Mouse (Mus musculus): ENCODE data around the gene Clcnkb. TPM values are rescaled to one million over a fixed set of nuclear protein-coding genes. Genes with fewer than 3 reads are reported as not detected.

Gene Clcnkb
- polyA plus RNA-seq, 1 experiment from 2014 or later, result not detected

DNA sequence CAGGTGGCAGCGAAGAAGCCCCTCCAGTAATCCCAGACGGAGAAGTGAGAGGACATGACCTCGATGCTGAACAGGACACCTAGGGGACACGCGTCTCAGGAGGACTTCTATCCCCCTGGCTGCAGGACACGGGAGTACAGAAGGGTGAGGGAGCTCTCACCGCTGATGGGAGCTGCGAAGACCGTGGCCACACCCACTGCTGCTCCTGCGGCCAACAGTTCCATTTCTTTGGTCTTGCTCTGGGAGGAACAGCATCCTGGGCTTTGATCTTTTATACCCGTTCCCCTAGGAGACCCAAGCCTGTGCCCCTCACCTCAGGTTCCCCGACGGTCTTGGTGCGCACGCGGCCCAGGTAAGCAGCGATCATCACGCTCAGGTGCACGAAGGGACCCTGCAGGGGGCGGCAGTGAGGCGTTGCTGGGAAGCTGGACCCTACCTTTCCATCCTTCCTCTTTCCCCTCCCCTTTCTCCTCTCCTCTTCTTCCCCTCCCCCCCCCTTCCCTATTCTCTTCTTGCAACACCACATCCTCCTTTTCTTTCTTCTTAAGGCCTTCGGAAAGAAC, 4.3 kb downstream of the Clcnkb start:
- ATAC-seq, result no peak
- Histone ChIP-seq H3K9ac (ENCODE audit: low read depth, low read length) (no peak overlapping the region), H3K27me3 (replicated peaks; ENCODE audit: control insufficient read depth, insufficient read depth, low read length) (no peaks in the 10 kb centered on the region), H3K36me3 (ENCODE audit: control insufficient read depth, insufficient read depth) (no peaks in the 10 kb centered on the region), H3K4me3 (ENCODE audit: low read depth, low read length) (no peak overlapping the region), H3K27ac (ENCODE audit: low read depth, low read length) (no peak overlapping the region), H3K4me1 (replicated peaks; ENCODE audit: control insufficient read depth, insufficient read depth, low read length) (no peaks in the 10 kb centered on the region), H3K9me3 (ENCODE audit: control insufficient read depth) (no peaks in the 10 kb centered on the region), H3K4me2 (replicated peaks; ENCODE audit: low read depth) (no peak overlapping the region)
- WGBS, result 23% methylated on average over 22 of the region's 22 CpGs
- peak; percentile 57 for TF ChIP-seq CTCF (IDR thresholded peaks at IDR 0.05; ENCODE audit: low read depth)

DNA sequence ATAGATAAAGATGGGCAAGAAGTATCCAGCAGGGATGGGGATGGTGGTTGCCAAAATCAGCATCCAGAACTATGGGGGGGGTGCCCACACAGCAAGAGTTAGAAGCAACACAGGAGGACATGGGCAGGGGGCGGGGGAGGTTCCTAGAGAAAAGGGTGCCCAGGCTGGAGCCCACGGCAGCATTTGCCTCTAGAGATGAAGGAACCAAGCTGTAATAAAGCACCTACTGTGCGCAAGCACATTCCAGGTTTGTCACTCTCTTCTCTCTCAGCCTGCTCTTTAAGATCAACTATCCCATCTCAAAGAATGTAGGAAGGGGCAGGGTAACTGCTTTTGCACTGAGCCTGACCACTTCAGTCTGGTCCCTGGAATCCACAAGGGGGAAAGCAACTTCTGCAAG, 7.2 kb downstream of the Clcnkb start:
- TF ChIP-seq CTCF (IDR thresholded peaks at IDR 0.05; ENCODE audit: low read depth), result no peak
- no peaks in the 10 kb centered on the region for H3K4me1 ChIP-seq (replicated peaks; ENCODE audit: control insufficient read depth, insufficient read depth, low read length)
- H3K9ac ChIP-seq (ENCODE audit: low read depth, low read length), result no peak overlapping the region
- no peak overlapping the region for H3K27ac ChIP-seq (ENCODE audit: low read depth, low read length)
- no peaks in the 10 kb centered on the region for H3K27me3 ChIP-seq (replicated peaks; ENCODE audit: control insufficient read depth, insufficient read depth, low read length)
- no peak overlapping the region for H3K4me3 ChIP-seq (ENCODE audit: low read depth, low read length)
- H3K9me3 ChIP-seq (ENCODE audit: control insufficient read depth), result no peaks in the 10 kb centered on the region
- WGBS, result 89% methylated on average over 3 of the region's 3 CpGs
- ATAC-seq, result no peak
- no peaks in the 10 kb centered on the region for H3K36me3 ChIP-seq (ENCODE audit: control insufficient read depth, insufficient read depth)
- H3K4me2 ChIP-seq (replicated peaks; ENCODE audit: low read depth), result no peak overlapping the region

DNA sequence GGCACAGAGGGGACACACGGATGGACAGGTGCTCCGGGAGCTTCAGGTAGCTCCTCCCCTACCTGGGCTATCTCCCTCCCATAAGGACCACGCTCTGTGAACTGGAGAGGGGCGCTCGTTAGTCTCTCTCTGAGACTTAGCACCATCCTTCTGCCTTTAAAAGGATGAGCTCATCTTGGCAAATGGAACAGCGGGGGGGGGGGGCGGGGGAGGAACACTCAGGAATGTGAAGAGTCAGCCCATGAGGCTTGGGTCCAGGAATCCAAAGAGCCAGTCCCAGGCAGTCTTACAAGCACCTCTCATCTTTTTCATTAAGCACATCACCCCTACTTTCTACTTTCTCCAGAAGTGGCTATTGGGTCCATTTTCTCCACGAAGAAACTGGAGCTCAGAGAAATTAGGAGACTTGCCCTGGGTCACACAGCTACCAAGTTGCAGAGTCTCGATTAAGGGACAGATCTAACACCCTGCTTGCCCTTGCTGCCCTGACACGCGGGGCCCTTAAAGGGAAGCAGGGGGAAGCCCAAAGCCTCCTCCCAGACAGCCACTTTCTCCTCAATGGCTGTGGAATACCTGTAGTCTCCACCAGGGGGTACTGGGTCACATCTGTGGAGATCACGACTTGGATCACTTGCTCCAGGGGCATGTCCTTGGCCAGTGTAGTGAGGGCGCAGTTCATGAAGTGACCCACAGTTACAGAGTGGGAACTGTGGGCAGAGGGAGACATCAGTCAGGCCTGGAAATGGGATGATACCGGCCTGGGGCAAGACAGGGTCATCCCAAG, 9.1 kb downstream of the Clcnkb start:
- peak; percentile 29; the same call in 1 of the 2 replicates for ATAC-seq
- no peaks in the 10 kb centered on the region for H3K27me3 ChIP-seq (replicated peaks; ENCODE audit: control insufficient read depth, insufficient read depth, low read length)
- no peak overlapping the region for H3K9ac ChIP-seq (ENCODE audit: low read depth, low read length)
- 41% methylated on average over 14 of the region's 14 CpGs for WGBS
- H3K36me3 ChIP-seq (ENCODE audit: control insufficient read depth, insufficient read depth), result no peaks in the 10 kb centered on the region
- H3K4me3 ChIP-seq (ENCODE audit: low read depth, low read length), result no peak overlapping the region
- H3K4me1 ChIP-seq (replicated peaks; ENCODE audit: control insufficient read depth, insufficient read depth, low read length), result no peaks in the 10 kb centered on the region
- no peaks in the 10 kb centered on the region for H3K9me3 ChIP-seq (ENCODE audit: control insufficient read depth)
- H3K4me2 ChIP-seq (replicated peaks; ENCODE audit: low read depth), result no peak overlapping the region
- peak; percentile 89 for TF ChIP-seq CTCF (IDR thresholded peaks at IDR 0.05; ENCODE audit: low read depth)
- H3K27ac ChIP-seq (ENCODE audit: low read depth, low read length), result no peak overlapping the region

GRCm38 (mm10) chr4:141405314-141405622, 10.5 kb downstream of the Clcnkb start:
- Histone ChIP-seq H3K9ac (ENCODE audit: low read depth, low read length) (no peak overlapping the region), H3K9me3 (ENCODE audit: control insufficient read depth) (no peaks in the 10 kb centered on the region), H3K36me3 (ENCODE audit: control insufficient read depth, insufficient read depth) (no peaks in the 10 kb centered on the region), H3K4me1 (replicated peaks; ENCODE audit: control insufficient read depth, insufficient read depth, low read length) (no peaks in the 10 kb centered on the region), H3K4me2 (replicated peaks; ENCODE audit: low read depth) (no peak overlapping the region), H3K4me3 (ENCODE audit: low read depth, low read length) (no peak overlapping the region), H3K27me3 (replicated peaks; ENCODE audit: control insufficient read depth, insufficient read depth, low read length) (no peaks in the 10 kb centered on the region), H3K27ac (ENCODE audit: low read depth, low read length) (no peak overlapping the region)
- TF ChIP-seq CTCF (IDR thresholded peaks at IDR 0.05; ENCODE audit: low read depth), result no peak
- no peak for ATAC-seq
- 80% methylated on average over 3 of the region's 3 CpGs for WGBS

DNA sequence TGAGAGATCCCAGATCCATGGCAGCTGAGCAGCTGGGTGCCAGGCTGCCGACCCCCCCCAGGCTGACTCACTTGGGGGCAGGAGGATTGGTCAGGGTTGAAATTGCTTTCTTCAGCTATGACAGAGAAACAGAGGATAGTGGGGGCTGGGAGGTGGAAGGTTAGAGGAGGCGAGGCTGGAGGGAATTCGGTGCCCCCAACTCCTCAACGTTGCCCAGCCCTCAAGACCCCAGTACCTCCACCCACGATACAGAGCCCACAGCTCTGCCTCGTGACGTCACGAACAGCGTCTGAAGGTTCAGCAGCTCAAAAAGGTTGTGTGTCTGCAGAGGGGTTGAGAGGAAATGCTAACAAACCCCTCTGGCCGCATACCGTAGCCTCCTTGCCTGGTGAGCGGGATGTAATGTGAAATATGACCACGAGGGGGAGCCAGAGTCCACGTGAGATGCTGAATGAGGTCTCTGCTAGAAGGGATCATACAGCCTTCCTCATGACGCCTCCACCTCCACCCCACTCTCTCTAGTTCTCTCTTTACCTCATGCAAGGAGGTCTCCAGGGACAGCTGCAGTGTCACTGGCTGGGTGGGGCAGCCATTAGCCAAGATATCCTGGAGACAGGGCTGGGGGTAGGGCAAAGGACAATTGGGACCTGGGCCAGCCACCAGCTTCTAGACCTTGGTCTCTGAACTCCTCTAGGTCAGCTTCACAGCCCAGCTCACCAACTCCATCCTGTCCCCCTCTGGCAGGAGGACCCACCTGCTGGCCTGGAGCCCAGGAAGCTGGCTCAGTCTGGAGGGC, 11.1 kb downstream of the Clcnkb start:
- Histone ChIP-seq H3K9me3 (ENCODE audit: control insufficient read depth) (no peaks in the 10 kb centered on the region), H3K4me3 (ENCODE audit: low read depth, low read length) (0 out of 2 replicates have a peak overlapping the region, but pooled peaks have one; percentile 1), H3K27ac (ENCODE audit: low read depth, low read length) (no peak overlapping the region), H3K4me2 (replicated peaks; ENCODE audit: low read depth) (peak overlapping the region; percentile 39), H3K4me1 (replicated peaks; ENCODE audit: control insufficient read depth, insufficient read depth, low read length) (no peaks in the 10 kb centered on the region), H3K36me3 (ENCODE audit: control insufficient read depth, insufficient read depth) (no peaks in the 10 kb centered on the region), H3K27me3 (replicated peaks; ENCODE audit: control insufficient read depth, insufficient read depth, low read length) (no peaks in the 10 kb centered on the region), H3K9ac (ENCODE audit: low read depth, low read length) (no peak overlapping the region)
- TF ChIP-seq CTCF (IDR thresholded peaks at IDR 0.05; ENCODE audit: low read depth), result peak; percentile 99
- 14% methylated on average over 15 of the region's 15 CpGs for WGBS
- peak; percentile 62 for ATAC-seq

DNA sequence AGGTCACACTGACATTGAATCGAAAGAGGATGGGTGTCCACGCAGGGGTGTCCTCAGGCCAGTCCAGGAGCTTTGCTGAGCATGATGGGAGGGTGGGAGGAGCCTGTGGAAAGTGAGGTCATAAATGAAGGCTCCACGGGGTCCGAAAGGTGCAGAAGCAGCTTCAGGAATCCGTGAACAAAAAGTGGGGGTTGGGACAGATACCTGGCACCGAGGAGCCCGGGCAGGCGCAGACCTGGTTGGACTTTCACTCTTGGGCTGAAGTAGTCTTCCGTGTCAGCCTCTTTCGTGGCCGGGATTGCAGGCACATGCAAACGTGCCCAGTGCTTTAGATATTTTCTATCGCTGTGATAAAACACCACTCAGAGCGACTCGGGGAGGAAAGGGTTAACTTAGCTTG, 15.6 kb downstream of the Clcnkb start:
- Histone ChIP-seq H3K27ac (ENCODE audit: low read depth, low read length) (no peak overlapping the region), H3K4me3 (ENCODE audit: low read depth, low read length) (no peak overlapping the region), H3K9me3 (ENCODE audit: control insufficient read depth) (no peaks in the 10 kb centered on the region), H3K36me3 (ENCODE audit: control insufficient read depth, insufficient read depth) (no peaks in the 10 kb centered on the region), H3K9ac (ENCODE audit: low read depth, low read length) (no peak overlapping the region), H3K4me2 (replicated peaks; ENCODE audit: low read depth) (no peak overlapping the region), H3K4me1 (replicated peaks; ENCODE audit: control insufficient read depth, insufficient read depth, low read length) (no peaks in the 10 kb centered on the region), H3K27me3 (replicated peaks; ENCODE audit: control insufficient read depth, insufficient read depth, low read length) (no peaks in the 10 kb centered on the region)
- no peak for ATAC-seq
- TF ChIP-seq CTCF (IDR thresholded peaks at IDR 0.05; ENCODE audit: low read depth), result no peak
- WGBS, result 86% methylated on average over 15 of the region's 15 CpGs

All from intestine, postnatal 0 days (tissue).